Mouse (Mus musculus) CH12.LX (cell line): ENCODE measurements around the gene BC034090. TPM values are rescaled to one million over a fixed set of nuclear protein-coding genes. Genes with fewer than 3 reads are reported as not detected.

Experiments
- DNase-seq: peaks from one replicate; pipeline ENCODE4 v3.0.0-alpha.2; 2013; ENCODE audit errors: extremely low read depth
- H3K27ac ChIP-seq: 2 replicates; pipeline ENCODE4 v1.5.1; 2012; ENCODE audit warnings: low read depth, mild to moderate bottlenecking, control low read depth, moderate library complexity; ENCODE audit not compliant: insufficient read depth
- H3K27me3 ChIP-seq: replicated peaks from 2 replicates; pipeline ENCODE3; 2012; ENCODE audit warnings: inconsistent platforms
- H3K36me3 ChIP-seq, 2 experiments: replicated peaks in 1 of 2; 2 replicates each; pipeline versions ENCODE3 to v1.6.1; 2012; ENCODE audit warnings: inconsistent platforms in 1 of 2, low read length in 1 of 2, mild to moderate bottlenecking in 1 of 2, mixed read lengths in 1 of 2, moderate library complexity in 1 of 2; ENCODE audit not compliant: control insufficient read depth in 1 of 2, insufficient read depth in 1 of 2
- H3K4me1 ChIP-seq, 2 experiments: 2 replicates each; pipeline ENCODE4 v1.6.1; 2012; ENCODE audit warnings: inconsistent platforms in 1 of 2, moderate library complexity in 1 of 2; ENCODE audit not compliant: insufficient read depth in 2 of 2, control insufficient read depth in 1 of 2
- H3K4me2 ChIP-seq: 2 replicates; pipeline ENCODE4 v1.6.1; 2012; ENCODE audit warnings: low read depth, mild to moderate bottlenecking, control low read depth; ENCODE audit not compliant: poor library complexity, insufficient read depth, severe bottlenecking
- H3K4me3 ChIP-seq, 3 experiments: fragments of 150-350 bp in 1 of 3; sonication (generic) in 1 of 3; replicated peaks in 1 of 3; 2 replicates each; pipeline versions ENCODE3 to v1.5.1; 2011 to 2012; ENCODE audit warnings: low read depth in 2 of 3, low read length in 2 of 3, mild to moderate bottlenecking in 2 of 3, moderate library complexity in 2 of 3, control low read depth in 1 of 3, improper control_type of control experiment in 1 of 3, inconsistent platforms in 1 of 3, mixed read lengths in 1 of 3; ENCODE audit not compliant: poor library complexity in 1 of 3
- H3K79me2 ChIP-seq: replicated peaks from 2 replicates; pipeline ENCODE4 v1.6.1; 2012; ENCODE audit warnings: mild to moderate bottlenecking, moderate library complexity; ENCODE audit not compliant: control insufficient read depth, poor library complexity, insufficient read depth, severe bottlenecking; ENCODE audit errors: extremely low read depth
- H3K9ac ChIP-seq: 2 replicates; pipeline ENCODE4 v1.6.1; 2012; ENCODE audit warnings: low read depth, mild to moderate bottlenecking, control low read depth, moderate library complexity; ENCODE audit not compliant: insufficient read depth
- H3K9me3 ChIP-seq: replicated peaks from 2 replicates; pipeline ENCODE3; 2012; ENCODE audit warnings: low read length, inconsistent platforms, mixed read lengths
- BHLHE40 ChIP-seq: IDR thresholded peaks from 2 replicates; pipeline ENCODE4 v1.6.1; 2011; ENCODE audit warnings: mild to moderate bottlenecking, low read depth, low read length, improper control_type of control experiment
- CHD1 ChIP-seq: IDR thresholded peaks from 2 replicates; pipeline ENCODE4 v1.6.1; 2012; ENCODE audit warnings: low read depth, low read length, improper control_type of control experiment, inconsistent platforms
- CTCF ChIP-seq, 2 experiments: IDR thresholded peaks in 1 of 2; conservative IDR thresholded peaks in 1 of 2; 2 replicates each; pipeline ENCODE4 v1.5.1; 2011 to 2012; ENCODE audit warnings: low read depth in 2 of 2, low read length in 2 of 2, improper control_type of control experiment in 1 of 2, inconsistent platforms in 1 of 2, mild to moderate bottlenecking in 1 of 2, moderate library complexity in 1 of 2
- E2F4 ChIP-seq: IDR thresholded peaks from 2 replicates; pipeline ENCODE4 v1.6.1; 2011; ENCODE audit warnings: low read depth, low read length, improper control_type of control experiment; ENCODE audit not compliant: insufficient replicate concordance
- ELF1 ChIP-seq: IDR thresholded peaks from 2 replicates; pipeline ENCODE4 v1.6.1; 2014; ENCODE audit warnings: low read depth, mild to moderate bottlenecking, inconsistent platforms, low read length, improper control_type of control experiment
- ETS1 ChIP-seq: conservative IDR thresholded peaks from 2 replicates; pipeline ENCODE4 v1.6.1; 2012; ENCODE audit warnings: low read depth, mild to moderate bottlenecking, inconsistent platforms, low read length, improper control_type of control experiment, moderate library complexity
- GABPA ChIP-seq: IDR thresholded peaks from 2 replicates; pipeline ENCODE4 v1.6.1; 2012; ENCODE audit warnings: low read depth, low read length, improper control_type of control experiment, inconsistent platforms; ENCODE audit not compliant: insufficient replicate concordance
- JUN ChIP-seq: IDR thresholded peaks from 2 replicates; pipeline ENCODE4 v1.6.1; 2011; ENCODE audit warnings: low read depth, mild to moderate bottlenecking, low read length, improper control_type of control experiment, moderate library complexity; ENCODE audit not compliant: insufficient read depth
- KAT2A ChIP-seq: IDR thresholded peaks from 2 replicates; pipeline ENCODE4 v1.6.1; 2012; ENCODE audit warnings: low read length, improper control_type of control experiment, inconsistent platforms; ENCODE audit not compliant: insufficient replicate concordance
- MAX ChIP-seq: IDR thresholded peaks from 2 replicates; pipeline ENCODE4 v1.6.1; 2011; ENCODE audit warnings: low read length, improper control_type of control experiment
- MAZ ChIP-seq: IDR thresholded peaks from 2 replicates; pipeline ENCODE4 v1.6.1; 2012; ENCODE audit warnings: low read depth, mild to moderate bottlenecking, inconsistent platforms, low read length, improper control_type of control experiment, moderate library complexity
- MEF2A ChIP-seq: IDR thresholded peaks from 2 replicates; pipeline ENCODE4 v1.6.1; 2014; ENCODE audit warnings: low read depth, mild to moderate bottlenecking, inconsistent platforms, low read length, improper control_type of control experiment, borderline replicate concordance
- MXI1 ChIP-seq: IDR thresholded peaks from 2 replicates; pipeline ENCODE4 v1.6.1; 2011; ENCODE audit warnings: mild to moderate bottlenecking, low read depth, low read length, improper control_type of control experiment
- NELFE ChIP-seq: IDR thresholded peaks from 2 replicates; pipeline ENCODE4 v1.6.1; 2011; ENCODE audit warnings: low read depth, low read length, improper control_type of control experiment
- RAD21 ChIP-seq: IDR thresholded peaks from 2 replicates; pipeline ENCODE4 v1.6.1; 2011; ENCODE audit warnings: low read depth, mild to moderate bottlenecking, low read length, improper control_type of control experiment, moderate library complexity
- RCOR1 ChIP-seq: conservative IDR thresholded peaks from 2 replicates; pipeline ENCODE4 v1.6.1; 2012; ENCODE audit warnings: low read depth, mild to moderate bottlenecking, inconsistent platforms, low read length, improper control_type of control experiment
- TBP ChIP-seq: conservative IDR thresholded peaks from 2 replicates; pipeline ENCODE4 v1.6.1; 2011; ENCODE audit warnings: low read depth, low read length, improper control_type of control experiment
- USF1 ChIP-seq: IDR thresholded peaks from 2 replicates; pipeline ENCODE4 v1.6.1; 2014; ENCODE audit warnings: low read depth, mild to moderate bottlenecking, inconsistent platforms, low read length, improper control_type of control experiment
- ZKSCAN1 ChIP-seq: IDR thresholded peaks from 2 replicates; pipeline ENCODE4 v1.6.1; 2012; ENCODE audit warnings: low read depth, inconsistent platforms, low read length, improper control_type of control experiment, borderline replicate concordance
- ZMIZ1 ChIP-seq: IDR thresholded peaks from 2 replicates; pipeline ENCODE4 v1.6.1; 2012; ENCODE audit warnings: low read depth, mild to moderate bottlenecking, inconsistent platforms, low read length, improper control_type of control experiment
- ZNF384 ChIP-seq: IDR thresholded peaks from 2 replicates; pipeline ENCODE4 v1.6.1; 2012; ENCODE audit warnings: low read depth, low read length, improper control_type of control experiment, inconsistent platforms
- dilution Hi-C: fragments of 300-500 bp; cut with MboI; formaldehyde crosslinking; loops from 2 replicates; pipeline ENCODE4 v1.14.3; 2020; ENCODE audit warnings: low sequenced_read_pairs; ENCODE audit not compliant: extremely low pct_unique_long_range_greater_than_20kb, extremely low pct_ligation_motif_present
- in situ Hi-C: fragments of 300-500 bp; cut with MboI; formaldehyde crosslinking; loops from 3 replicates; pipeline ENCODE4 v1.14.3; 2019; ENCODE audit warnings: low sequenced_read_pairs, low pct_ligation_motif_present, low pct_unique_long_range_greater_than_20kb, mixed read lengths
- polyA plus RNA-seq: library from polyadenylated mRNA; unstranded; fragments of >175 nt; gene quantifications from 2 replicates; pipeline ENCODE4 v1.2.1, GENCODE M21; 2012; ENCODE audit warnings: low read depth; ENCODE audit not compliant: insufficient read length
- total RNA-seq, 2 experiments: library from RNA; depleted of rRNA; stranded (reverse); fragments of 300-350 nt in 1 of 2; fragments of >200 nt in 1 of 2; gene quantifications; 2 replicates each; pipeline ENCODE4 v1.2.3; 2012 to 2014

Gene BC034090
- total and polyA plus RNA-seq, 3 experiments, result 1.6 to 4.6 (median 3.0) TPM

DNA sequence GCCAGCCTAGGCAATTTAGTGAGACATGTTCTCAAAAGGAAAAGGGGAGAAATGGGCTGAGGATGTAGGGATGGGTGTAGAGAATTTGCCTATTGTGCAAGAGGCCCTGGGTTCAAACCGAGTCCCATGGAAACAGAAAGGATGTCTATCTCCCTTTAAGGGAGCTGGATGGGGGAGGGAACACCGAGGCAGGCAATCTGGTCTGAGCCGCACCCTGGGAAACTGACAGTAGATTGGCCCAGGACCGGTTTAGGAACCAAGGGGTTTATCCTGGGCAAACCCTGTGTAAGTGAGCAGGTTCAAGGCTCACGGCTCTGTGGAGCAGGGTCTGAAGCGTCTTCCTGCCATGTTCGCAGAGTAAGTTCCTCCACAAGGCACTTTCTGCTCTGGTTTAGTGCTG, 1.3 kb upstream of the BC034090 start:
- H3K4me3 ChIP-seq, result no peak overlapping the region
- no peak for DNase-seq
- no peak overlapping the region for H3K9ac ChIP-seq
- no peak for TF ChIP-seq KAT2A
- no peak for TF ChIP-seq CTCF (conservative IDR thresholded peaks at IDR 0.05 in 1 of 2, IDR thresholded peaks at IDR 0.05 in 1 of 2; ENCODE audit: low read depth in 2 of 2, low read length in 2 of 2)
- no peak for TF ChIP-seq MXI1
- TF ChIP-seq JUN, result no peak
- no peak for TF ChIP-seq CHD1
- TF ChIP-seq BHLHE40, result no peak
- no peak for TF ChIP-seq E2F4
- no peak for TF ChIP-seq RCOR1
- no peak for TF ChIP-seq MAX
- TF ChIP-seq MEF2A, result no peak
- dilution Hi-C loops (no loop called here), in situ Hi-C loops (no loop called here)
- no peaks in the 10 kb centered on the region for H3K79me2 ChIP-seq
- H3K27ac ChIP-seq, result no peak overlapping the region
- peaks cover 3% of the 10 kb centered on the region for H3K9me3 ChIP-seq
- no peak overlapping the region for H3K4me2 ChIP-seq
- no peaks in the 10 kb centered on the region for H3K27me3 ChIP-seq
- peaks cover 4 to 7% of the 10 kb centered on the region in 2 experiments; a peak in 3 of 4 replicates for H3K4me1 ChIP-seq
- H3K36me3 ChIP-seq, result no peaks in the 10 kb centered on the region

DNA sequence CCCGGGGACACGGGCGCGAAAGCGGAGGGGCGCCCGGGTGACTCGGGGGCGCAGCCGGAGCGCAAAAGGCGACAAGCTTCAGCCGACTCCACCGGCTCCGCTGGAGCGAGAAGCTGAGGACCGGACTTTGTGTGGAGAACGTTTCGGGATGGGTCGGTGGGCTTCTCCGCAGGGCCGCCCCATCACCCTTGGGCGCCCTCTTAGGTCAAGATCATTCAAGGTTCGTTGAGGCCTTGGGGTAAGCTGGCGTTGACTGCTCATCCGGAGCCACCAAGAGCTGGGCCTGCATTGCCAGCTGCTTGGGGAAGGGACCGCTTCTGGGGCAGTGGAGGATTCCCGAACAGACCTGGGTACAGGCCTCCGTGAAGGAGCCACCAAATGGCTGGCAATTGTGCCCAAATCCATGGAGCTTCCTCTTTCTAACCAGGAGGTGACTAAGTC, 547 bp upstream of the BC034090 start:
- DNase-seq, result no peak
- Histone ChIP-seq H3K27me3 (no peaks in the 10 kb centered on the region), H3K27ac (no peak overlapping the region), H3K9me3 (peaks cover 3% of the 10 kb centered on the region), H3K36me3 (no peaks in the 10 kb centered on the region), H3K4me2 (no peak overlapping the region), H3K9ac (no peak overlapping the region)
- dilution Hi-C loops, result no loop called here
- TF ChIP-seq ZKSCAN1 (no peak), TBP (no peak)
- TF ChIP-seq, all 38 proteins: peak for 0
- Histone ChIP-seq H3K4me1 (peaks cover 4 to 7% of the 10 kb centered on the region in 2 experiments; a peak in 3 of 4 replicates), H3K79me2 (no peaks in the 10 kb centered on the region), H3K4me3 (no peak overlapping the region)
- in situ Hi-C loops, result no loop called here

- no peak overlapping the region for H3K4me3 ChIP-seq
- no peak overlapping the region for H3K9ac ChIP-seq
- H3K4me2 ChIP-seq, result no peak overlapping the region
- no peak for DNase-seq
- no peaks in the 10 kb centered on the region for H3K36me3 ChIP-seq
- no peak overlapping the region for H3K27ac ChIP-seq
- TF ChIP-seq NELFE (no peak), JUN (no peak), MEF2A (no peak), ETS1 (no peak), RAD21 (no peak), GABPA (no peak), USF1 (no peak), ZNF384 (no peak), MAZ (no peak), ELF1 (no peak), ZMIZ1 (no peak)
- H3K27me3 ChIP-seq, result no peaks in the 10 kb centered on the region
- peaks cover 3% of the 10 kb centered on the region for H3K9me3 ChIP-seq
- H3K79me2 ChIP-seq, result no peaks in the 10 kb centered on the region
- in situ Hi-C loops (no loop called here), dilution Hi-C loops (no loop called here)
- no peaks in the 10 kb centered on the region for H3K4me1 ChIP-seq
Measured at GRCm38 (mm10) chr1:155242488-155242745, 1.8 kb downstream of the BC034090 start.
